Mouse (Mus musculus) thymus, postnatal 25 days (tissue): ENCODE data around the gene Tgfb1i1.

ENCODE experiments used
- DNase-seq: peaks from one replicate; pipeline ENCODE4 v3.0.0; 2022

The Tgfb1i1 gene

GRCm38 (mm10) chr7:128245547-128245946 is 1.1 kb upstream of the Tgfb1i1 start:
- DNase-seq: no peak

GRCm38 (mm10) chr7:128247443-128247842 is 831 bp downstream of the Tgfb1i1 start:
- DNase-seq: peak; percentile 78

GRCm38 (mm10) chr7:128248081-128249042 is 1.8 kb downstream of the Tgfb1i1 start:
- DNase-seq: no peak

- DNase-seq: no peak
Measured at GRCm38 (mm10) chr7:128249998-128250397, 3.4 kb downstream of the Tgfb1i1 start.

- peak; percentile 38 for DNase-seq
Measured at GRCm38 (mm10) chr7:128251946-128252345, 5.3 kb downstream of the Tgfb1i1 start.

GRCm38 (mm10) chr7:128252609-128253008 is 6.0 kb downstream of the Tgfb1i1 start:
- DNase-seq: peak; percentile 93

- no peak for DNase-seq
Measured at GRCm38 (mm10) chr7:128254978-128255377, 8.4 kb downstream of the Tgfb1i1 start.

GRCm38 (mm10) chr7:128255757-128256156 is 9.1 kb downstream of the Tgfb1i1 start:
- no peak for DNase-seq

- no peak for DNase-seq
Measured at GRCm38 (mm10) chr7:128256783-128257334, 10.2 kb downstream of the Tgfb1i1 start.

GRCm38 (mm10) chr7:128265411-128265810 is 18.8 kb downstream of the Tgfb1i1 start, which contains the start of gene Slc5a2:
Slc5a2 (plus strand) TSS chr7:128265657.
- DNase-seq: no peak

- DNase-seq: no peak
Measured at GRCm38 (mm10) chr7:128266056-128266455, 19.4 kb downstream of the Tgfb1i1 start.

- no peak for DNase-seq
Measured at GRCm38 (mm10) chr7:128267391-128267790, 20.8 kb downstream of the Tgfb1i1 start.

- no peak for DNase-seq
Measured at GRCm38 (mm10) chr7:128267813-128268212, 21.2 kb downstream of the Tgfb1i1 start.

- no peak for DNase-seq
Measured at GRCm38 (mm10) chr7:128270431-128270850, 23.8 kb downstream of the Tgfb1i1 start.

GRCm38 (mm10) chr7:128271496-128271895 is 24.9 kb downstream of the Tgfb1i1 start:
- DNase-seq: no peak

GRCm38 (mm10) chr7:128276051-128276450 is 29.4 kb downstream of the Tgfb1i1 start:
- DNase-seq: no peak

GRCm38 (mm10) chr7:128279750-128280149 is 33.1 kb downstream of the Tgfb1i1 start:
- DNase-seq: no peak

GRCm38 (mm10) chr7:128281765-128282164 is 35.2 kb downstream of the Tgfb1i1 start:
- DNase-seq: no peak

- no peak for DNase-seq
Measured at GRCm38 (mm10) chr7:128282532-128283244, 36.1 kb downstream of the Tgfb1i1 start.

GRCm38 (mm10) chr7:128284047-128284446 is 37.4 kb downstream of the Tgfb1i1 start:
- no peak for DNase-seq

- no peak for DNase-seq
Measured at GRCm38 (mm10) chr7:128285060-128285459, 38.4 kb downstream of the Tgfb1i1 start.

GRCm38 (mm10) chr7:128288923-128289544 is 42.4 kb downstream of the Tgfb1i1 start:
- peak; percentile 13 for DNase-seq

GRCm38 (mm10) chr7:128294785-128295184 is 48.2 kb downstream of the Tgfb1i1 start:
- DNase-seq: no peak
